Mouse (Mus musculus): ENCODE data around the gene Actl11. TPM values are rescaled to one million over a fixed set of nuclear protein-coding genes. Genes with fewer than 3 reads are reported as not detected.

Actl11 gene
- not detected in 2 replicates for polyA plus RNA-seq (2016; fragmentation: Nextera tagmentation; extraction: Ambion mirVana)

DNA sequence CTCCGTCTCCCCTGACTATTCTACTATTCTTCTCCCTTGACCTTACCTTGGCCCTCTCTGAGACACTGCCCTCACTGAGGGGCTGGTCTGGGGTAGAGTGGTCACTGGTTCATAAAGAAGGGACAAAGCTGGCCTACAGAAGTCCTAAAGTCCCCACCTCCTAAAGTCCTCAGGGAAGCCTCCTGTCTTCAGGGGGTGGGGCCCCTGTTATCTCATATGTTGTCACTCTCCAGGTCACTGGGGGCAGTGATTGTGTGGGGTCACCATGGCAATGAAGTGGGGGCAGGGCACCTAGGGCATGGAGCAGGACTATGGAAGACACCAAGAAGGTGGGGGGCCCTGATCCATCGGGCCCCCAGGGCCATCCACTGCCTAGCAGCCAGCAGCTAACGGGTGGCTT lies at the start of gene Actl11:
Gene Actl11, plus strand, starts transcription at position 301 of the 400 bp plus-strand sequence.
- H3K36me3 ChIP-seq (replicated peaks): no peaks in the 10 kb centered on the region
- WGBS: 89% methylated on average over 3 of the region's 3 CpGs
- no peak for DNase-seq (ENCODE audit: low spot score)
- peaks cover 25% of the 10 kb centered on the region for H3K4me1 ChIP-seq
- H3K4me3 ChIP-seq: no peak within 1 kb of the TSS
- no peak within 1 kb of the TSS; the same call in 1 of the 2 replicates for H3K27ac ChIP-seq (replicated peaks)
- H3K9me3 ChIP-seq: no peaks in the 10 kb centered on the region
- H3K27me3 ChIP-seq (replicated peaks; ENCODE audit: low read depth, poor library complexity, severe bottlenecking): peaks cover 16% of the 10 kb centered on the region; the same call in 1 of the 2 replicates

DNA sequence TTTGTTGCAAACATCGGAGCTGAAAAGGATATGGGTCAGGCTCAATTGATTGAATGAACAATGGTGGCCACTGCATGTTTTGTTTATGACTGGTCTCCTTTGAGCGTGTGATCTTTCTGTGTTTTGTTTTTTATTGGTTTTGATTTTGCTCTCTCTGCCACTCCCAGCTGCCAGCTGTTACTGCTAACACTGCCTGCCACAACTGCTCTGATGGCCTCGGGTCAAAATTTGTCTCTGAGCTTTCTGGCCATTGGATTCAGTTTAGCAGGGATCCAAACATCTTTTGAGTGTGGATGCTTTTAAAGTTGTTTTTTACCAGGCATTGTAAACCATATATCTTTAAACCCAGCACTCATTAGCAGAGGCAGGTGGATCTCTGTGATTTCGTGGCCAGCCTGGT lies 47.9 kb upstream of the Actl11 start:
- Histone ChIP-seq H3K27ac (replicated peaks) (no peak overlapping the region), H3K36me3 (replicated peaks) (no peaks in the 10 kb centered on the region), H3K4me3 (no peak overlapping the region), H3K9me3 (no peaks in the 10 kb centered on the region), H3K4me1 (no peaks in the 10 kb centered on the region), H3K27me3 (replicated peaks; ENCODE audit: low read depth, poor library complexity, severe bottlenecking) (no peaks in the 10 kb centered on the region)
- 81% methylated on average over 4 of the region's 4 CpGs for WGBS
- DNase-seq (ENCODE audit: low spot score): no peak

DNA sequence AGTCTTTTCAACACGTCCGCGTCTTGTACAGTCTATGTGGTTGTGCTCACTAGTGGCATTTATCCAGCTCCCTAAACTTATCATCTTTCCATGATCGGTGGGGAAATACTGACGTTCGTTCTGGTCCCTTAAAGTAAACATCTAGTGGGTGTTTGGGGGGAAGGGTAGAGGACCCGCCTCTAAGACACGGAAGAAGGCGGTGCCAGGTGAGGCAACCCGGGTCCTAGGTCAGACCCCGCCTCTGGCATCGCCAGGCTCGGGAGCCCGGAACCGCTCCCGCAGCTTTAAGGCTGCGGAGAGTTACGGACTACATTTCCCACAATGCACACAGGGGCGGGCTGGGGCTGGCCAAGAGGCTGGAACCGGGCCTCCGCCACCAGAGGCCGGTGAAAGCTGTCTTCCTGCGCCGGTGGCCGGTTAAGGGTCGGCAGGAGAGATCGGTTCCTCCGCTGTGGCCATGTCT lies 40.4 kb upstream of the Actl11 start, which contains the start of gene Mon1a:
Gene Mon1a, plus strand, starts transcription at position 348 of the 463 bp plus-strand sequence.
- peaks cover 11% of the 10 kb centered on the region for H3K4me1 ChIP-seq
- H3K9me3 ChIP-seq: no peaks in the 10 kb centered on the region
- peak within 1 kb of the TSS; percentile 76 for H3K4me3 ChIP-seq
- peak; percentile 89 for DNase-seq (ENCODE audit: low spot score)
- WGBS: under 1% methylated on average over 28 of the region's 28 CpGs
- peaks cover 17% of the 10 kb centered on the region for H3K27me3 ChIP-seq (replicated peaks; ENCODE audit: low read depth, poor library complexity, severe bottlenecking)
- H3K36me3 ChIP-seq (replicated peaks): 0 out of 2 replicates have a peak, but pooled peaks cover 3% of the 10 kb centered on the region
- peak within 1 kb of the TSS; percentile 80 for H3K27ac ChIP-seq (replicated peaks)

DNA sequence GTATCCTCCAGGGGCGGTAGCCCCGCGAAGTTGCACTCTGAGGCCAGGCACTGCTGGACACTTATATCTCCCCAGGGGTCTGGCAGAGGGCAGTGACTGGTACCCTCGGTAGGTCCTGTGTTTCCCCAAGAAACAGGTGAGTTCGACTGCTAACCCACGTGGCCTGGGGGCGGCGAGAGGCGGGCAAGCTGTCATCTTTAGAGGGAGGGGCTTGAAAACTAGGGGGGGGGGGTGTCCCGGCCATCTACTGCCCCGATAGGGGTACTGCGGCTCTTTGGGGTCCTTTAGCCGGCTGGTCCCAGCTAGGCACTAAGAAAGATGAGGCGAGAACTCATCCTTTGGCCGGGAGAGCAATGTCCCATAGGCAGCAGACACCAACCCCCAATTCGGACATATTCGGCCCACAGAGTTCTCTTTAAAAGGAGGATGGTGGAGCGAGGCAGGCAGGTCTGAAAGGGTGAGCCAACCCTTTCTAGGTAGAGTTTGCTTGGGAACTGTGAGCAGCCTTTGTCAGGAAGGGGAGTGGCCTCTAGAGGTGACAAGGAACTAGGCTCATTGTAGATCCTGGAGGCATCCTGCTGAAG lies 39.9 kb upstream of the Actl11 start:
- no peaks in the 10 kb centered on the region for H3K9me3 ChIP-seq
- H3K4me1 ChIP-seq: peaks cover 11% of the 10 kb centered on the region
- DNase-seq (ENCODE audit: low spot score): peak; percentile 69
- peak overlapping the region; percentile 76 for H3K4me3 ChIP-seq
- H3K27me3 ChIP-seq (replicated peaks; ENCODE audit: low read depth, poor library complexity, severe bottlenecking): peaks cover 17% of the 10 kb centered on the region
- 0 out of 2 replicates have a peak, but pooled peaks cover 3% of the 10 kb centered on the region for H3K36me3 ChIP-seq (replicated peaks)
- under 1% methylated on average over 18 of the region's 18 CpGs for WGBS
- H3K27ac ChIP-seq (replicated peaks): peak overlapping the region; percentile 80

DNA sequence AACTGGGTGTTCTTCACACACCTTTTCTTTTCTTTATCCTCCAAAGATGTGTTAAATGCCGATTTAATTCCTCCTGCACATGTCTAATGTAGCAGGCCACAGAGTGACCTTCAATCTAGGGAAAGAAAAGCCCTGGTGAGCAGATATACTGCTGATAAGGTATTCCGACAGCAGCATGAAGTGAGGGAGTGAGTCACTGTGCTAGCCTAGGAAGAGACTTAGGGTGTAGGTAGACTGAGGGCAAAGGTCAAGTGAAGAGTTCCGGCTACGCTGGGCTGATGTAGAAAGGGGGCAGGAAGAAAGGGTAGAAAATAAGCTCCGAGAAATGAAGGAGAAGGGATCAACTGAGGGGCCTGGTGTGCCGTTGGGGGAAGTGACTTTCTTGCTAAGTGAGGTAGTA lies 38.0 kb upstream of the Actl11 start:
- WGBS: 87% methylated on average over 6 of the region's 6 CpGs
- Histone ChIP-seq H3K4me1 (peaks cover 11% of the 10 kb centered on the region), H3K27me3 (replicated peaks; ENCODE audit: low read depth, poor library complexity, severe bottlenecking) (peaks cover 17% of the 10 kb centered on the region), H3K27ac (replicated peaks) (no peak overlapping the region), H3K4me3 (no peak overlapping the region), H3K9me3 (no peaks in the 10 kb centered on the region), H3K36me3 (replicated peaks) (0 out of 2 replicates have a peak, but pooled peaks cover 3% of the 10 kb centered on the region)
- DNase-seq (ENCODE audit: low spot score): no peak

DNA sequence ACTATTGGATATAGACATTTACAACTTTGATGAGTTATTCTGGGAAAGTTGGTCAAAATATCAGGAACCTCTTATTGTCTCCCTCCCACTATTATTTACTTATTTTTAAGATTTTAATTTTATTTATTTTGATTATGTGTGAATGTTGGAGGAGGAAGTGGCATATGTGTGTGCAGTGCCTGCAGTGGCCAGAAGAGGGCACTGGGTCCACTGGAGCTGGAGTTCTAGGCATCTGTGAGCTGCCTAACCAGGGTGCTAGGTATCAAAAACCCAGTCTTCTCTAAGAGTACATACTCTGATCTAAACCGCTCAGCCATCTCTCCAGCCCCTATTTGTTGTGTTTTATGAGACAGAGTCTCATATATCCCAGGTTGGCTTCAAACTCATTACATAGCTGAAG lies 37.2 kb upstream of the Actl11 start:
- Histone ChIP-seq H3K36me3 (replicated peaks) (0 out of 2 replicates have a peak, but pooled peaks cover 3% of the 10 kb centered on the region), H3K4me1 (peaks cover 11% of the 10 kb centered on the region), H3K4me3 (no peak overlapping the region), H3K9me3 (no peaks in the 10 kb centered on the region), H3K27me3 (replicated peaks; ENCODE audit: low read depth, poor library complexity, severe bottlenecking) (peaks cover 11% of the 10 kb centered on the region), H3K27ac (replicated peaks) (no peak overlapping the region)
- DNase-seq (ENCODE audit: low spot score): no peak
- WGBS: 98% methylated on average over 1 of the region's 1 CpGs

DNA sequence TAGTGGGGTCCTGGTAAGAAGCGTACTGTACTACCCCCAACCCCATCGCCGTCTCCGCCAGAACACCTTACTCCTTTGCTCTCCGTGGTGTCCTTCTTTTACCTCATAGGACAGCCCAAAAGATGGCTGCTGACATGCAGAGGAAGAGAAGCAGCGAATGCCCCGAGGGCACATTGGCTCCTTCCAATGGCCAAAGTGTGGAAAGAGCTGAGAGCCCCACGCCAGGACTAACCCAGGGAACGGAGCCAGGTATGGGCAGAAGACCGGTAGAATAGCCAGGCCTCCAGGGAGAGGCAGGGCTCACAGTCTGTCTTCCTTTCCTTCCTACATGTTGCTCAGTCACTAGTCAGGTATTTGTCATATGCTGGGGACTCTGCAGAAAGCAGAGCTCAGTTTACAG lies 29.7 kb upstream of the Actl11 start:
- H3K4me3 ChIP-seq: no peak overlapping the region
- peaks cover 19% of the 10 kb centered on the region for H3K36me3 ChIP-seq (replicated peaks)
- peaks cover 44% of the 10 kb centered on the region for H3K27me3 ChIP-seq (replicated peaks; ENCODE audit: low read depth, poor library complexity, severe bottlenecking)
- 85% methylated on average over 10 of the region's 10 CpGs for WGBS
- no peak overlapping the region for H3K27ac ChIP-seq (replicated peaks)
- DNase-seq (ENCODE audit: low spot score): no peak
- no peaks in the 10 kb centered on the region for H3K9me3 ChIP-seq
- H3K4me1 ChIP-seq: peaks cover 19% of the 10 kb centered on the region

DNA sequence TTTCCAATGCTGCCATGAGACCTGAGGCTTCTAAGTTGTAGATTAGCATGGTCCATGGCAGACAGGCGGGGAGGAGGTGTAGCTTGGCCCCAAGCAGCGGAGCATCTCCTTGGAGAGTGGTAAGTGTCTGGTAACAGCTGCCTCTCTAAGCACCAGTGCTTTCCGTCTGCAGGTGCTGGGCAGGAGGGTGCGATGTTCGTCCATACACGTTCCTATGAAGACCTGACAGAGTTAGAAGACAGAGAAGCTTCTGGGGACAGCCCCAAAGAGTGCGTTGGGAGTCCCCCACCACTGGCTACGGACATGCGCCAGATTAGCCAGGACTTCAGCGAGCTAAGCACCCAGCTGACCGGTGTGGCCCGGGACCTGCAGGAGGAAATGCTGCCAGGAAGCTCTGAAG lies 28.4 kb upstream of the Actl11 start:
- no peak overlapping the region for H3K4me3 ChIP-seq
- no peak for DNase-seq (ENCODE audit: low spot score)
- no peaks in the 10 kb centered on the region for H3K9me3 ChIP-seq
- peaks cover 19% of the 10 kb centered on the region for H3K36me3 ChIP-seq (replicated peaks)
- H3K27ac ChIP-seq (replicated peaks): no peak overlapping the region
- peaks cover 20% of the 10 kb centered on the region for H3K4me1 ChIP-seq
- 63% methylated on average over 12 of the region's 12 CpGs for WGBS
- peaks cover 49% of the 10 kb centered on the region for H3K27me3 ChIP-seq (replicated peaks; ENCODE audit: low read depth, poor library complexity, severe bottlenecking)

DNA sequence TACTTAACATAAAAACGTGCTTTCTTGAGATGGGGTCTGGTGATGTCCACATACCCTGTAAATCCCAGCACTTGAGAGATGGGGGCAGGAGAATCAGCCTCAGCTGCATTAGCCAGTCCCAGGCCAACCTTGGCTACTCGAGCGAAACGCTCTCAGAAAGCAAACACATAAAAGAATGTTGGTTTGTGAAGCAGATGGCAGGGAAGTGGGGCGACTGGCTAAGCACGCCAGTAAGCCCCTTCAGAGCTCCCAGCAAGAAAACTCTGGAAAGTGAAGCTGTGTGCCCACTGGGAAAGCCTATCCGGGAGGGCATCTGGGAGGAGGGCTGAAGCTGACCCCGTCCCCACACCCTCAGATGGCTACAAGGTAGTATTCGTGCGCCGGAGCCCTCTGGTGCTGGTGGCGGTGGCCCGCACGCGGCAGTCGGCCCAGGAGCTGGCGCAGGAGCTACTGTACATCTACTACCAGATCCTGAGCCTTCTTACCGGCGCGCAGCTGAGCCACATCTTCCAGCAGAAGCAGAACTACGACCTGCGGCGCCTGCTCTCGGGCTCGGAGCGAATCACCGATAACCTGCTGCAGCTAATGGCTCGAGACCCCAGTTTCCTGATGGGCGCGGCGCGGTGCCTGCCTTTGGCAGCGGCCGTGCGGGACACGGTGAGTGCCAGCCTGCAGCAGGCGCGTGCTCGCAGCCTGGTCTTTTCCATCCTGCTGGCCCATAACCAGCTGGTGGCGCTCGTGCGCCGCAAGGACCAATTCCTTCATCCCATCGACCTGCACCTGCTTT lies 27.2 kb upstream of the Actl11 start:
- WGBS: 3% methylated on average over 44 of the region's 44 CpGs
- Histone ChIP-seq H3K27ac (replicated peaks) (peak overlapping the region; percentile 10; the same call in 1 of the 2 replicates), H3K9me3 (no peaks in the 10 kb centered on the region), H3K27me3 (replicated peaks; ENCODE audit: low read depth, poor library complexity, severe bottlenecking) (peaks cover 54% of the 10 kb centered on the region), H3K4me3 (peak overlapping the region; percentile 54), H3K36me3 (replicated peaks) (peaks cover 19% of the 10 kb centered on the region), H3K4me1 (peaks cover 27% of the 10 kb centered on the region)
- DNase-seq (ENCODE audit: low spot score): peak; percentile 84

DNA sequence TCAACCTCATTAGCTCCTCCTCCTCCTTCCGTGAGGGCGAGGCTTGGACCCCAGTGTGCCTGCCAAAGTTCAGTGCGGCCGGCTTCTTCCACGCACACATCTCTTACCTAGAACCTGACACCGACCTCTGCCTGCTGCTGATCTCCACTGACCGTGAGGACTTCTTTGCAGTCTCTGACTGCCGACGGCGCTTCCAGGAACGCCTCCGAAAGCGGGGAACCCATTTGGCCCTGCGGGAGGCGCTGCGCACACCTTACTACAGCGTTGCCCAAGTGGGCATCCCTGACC lies 26.7 kb upstream of the Actl11 start:
- WGBS: 9% methylated on average over 17 of the region's 17 CpGs
- no peak overlapping the region for H3K27ac ChIP-seq (replicated peaks)
- peak overlapping the region; percentile 54 for H3K4me3 ChIP-seq
- H3K9me3 ChIP-seq: no peaks in the 10 kb centered on the region
- H3K27me3 ChIP-seq (replicated peaks; ENCODE audit: low read depth, poor library complexity, severe bottlenecking): peaks cover 57% of the 10 kb centered on the region
- peaks cover 32% of the 10 kb centered on the region for H3K4me1 ChIP-seq
- DNase-seq (ENCODE audit: low spot score): no peak
- peaks cover 19% of the 10 kb centered on the region for H3K36me3 ChIP-seq (replicated peaks)

DNA sequence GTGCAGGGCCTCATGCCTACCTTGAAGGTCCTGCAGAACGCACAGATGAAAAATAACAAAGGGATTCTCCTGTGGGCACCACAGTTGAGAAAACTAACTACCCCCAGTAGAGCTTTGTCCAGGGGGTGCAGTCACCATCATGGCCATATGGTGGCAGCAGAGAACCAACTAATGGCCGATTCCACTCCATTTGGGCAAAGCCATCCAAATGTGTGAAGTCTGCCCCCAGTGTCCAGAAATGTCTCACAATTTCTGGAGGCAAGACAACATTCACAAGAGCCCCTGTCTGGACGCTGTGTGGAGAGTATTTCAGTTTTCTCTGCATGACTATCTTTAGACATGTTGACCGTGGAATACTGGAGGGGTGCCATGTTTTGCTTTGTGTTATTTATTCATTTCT lies 23.5 kb upstream of the Actl11 start:
- peaks cover 75% of the 10 kb centered on the region for H3K27me3 ChIP-seq (replicated peaks; ENCODE audit: low read depth, poor library complexity, severe bottlenecking)
- H3K4me3 ChIP-seq: no peak overlapping the region

DNA sequence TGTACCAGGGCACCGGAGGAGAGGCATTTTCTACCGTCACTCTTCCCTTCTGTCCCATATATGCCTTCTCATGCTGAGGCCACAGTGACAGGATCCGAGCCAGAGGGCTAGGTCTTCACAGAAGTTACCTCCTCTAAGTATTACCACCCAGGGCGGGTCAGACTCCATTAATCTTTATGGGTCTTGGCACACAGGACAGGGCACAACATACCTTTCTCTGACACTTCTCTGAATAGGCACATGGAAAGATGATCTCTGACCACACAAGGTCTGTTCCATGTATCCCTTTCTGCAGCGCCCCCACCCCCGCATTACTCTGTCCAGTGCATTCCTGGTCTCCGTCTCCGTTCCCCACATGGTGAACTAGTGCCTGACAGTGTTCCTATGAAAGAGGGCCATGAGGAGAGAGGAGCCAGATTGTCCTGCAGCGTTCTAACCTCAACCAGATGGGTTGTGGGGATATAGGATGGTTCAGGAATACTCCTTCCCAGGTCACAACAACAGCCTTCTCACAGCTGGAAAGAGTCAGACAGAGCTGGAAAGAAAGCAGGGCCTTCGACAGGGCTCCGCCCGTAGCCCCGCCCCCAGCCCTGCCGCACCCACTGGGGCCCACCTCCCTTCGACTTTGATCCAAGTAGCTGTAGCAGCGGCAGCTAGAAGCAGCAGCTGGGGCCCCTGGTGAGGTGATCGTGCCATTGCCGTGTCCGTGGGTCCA lies 21.9 kb upstream of the Actl11 start, which contains the start of gene Mst1r:
Gene Mst1r, plus strand, starts transcription at position 622 of the 715 bp plus-strand sequence.
- H3K36me3 ChIP-seq (replicated peaks): 0 out of 2 replicates have a peak, but pooled peaks cover 5% of the 10 kb centered on the region
- peak within 1 kb of the TSS; percentile 57 for H3K4me3 ChIP-seq
- peak within 1 kb of the TSS; percentile 70 for H3K27ac ChIP-seq (replicated peaks)
- peak; percentile 87 for DNase-seq (ENCODE audit: low spot score)
- H3K27me3 ChIP-seq (replicated peaks; ENCODE audit: low read depth, poor library complexity, severe bottlenecking): peaks cover 58% of the 10 kb centered on the region
- 20% methylated on average over 19 of the region's 19 CpGs for WGBS
- peaks cover 43% of the 10 kb centered on the region for H3K4me1 ChIP-seq
- H3K9me3 ChIP-seq: no peaks in the 10 kb centered on the region

More for the DNA sequence above, 23.5 kb upstream of the Actl11 start:
- DNase-seq (ENCODE audit: low spot score): peak; percentile 89
- Histone ChIP-seq H3K27ac (replicated peaks) (no peak overlapping the region), H3K9me3 (no peaks in the 10 kb centered on the region), H3K36me3 (replicated peaks) (peaks cover 14% of the 10 kb centered on the region; the same call in 1 of the 2 replicates), H3K4me1 (peaks cover 57% of the 10 kb centered on the region)
- WGBS: 9% methylated on average over 4 of the region's 4 CpGs

All from embryonic facial prominence, embryonic 10.5 days (tissue).